In genomic region chr9:103782306-103782705, GRCm38 (mm10) we compare ENCODE assay signal across 27 mouse cellular contexts. TPM values are rescaled to one million over a fixed set of nuclear protein-coding genes. Genes with fewer than 3 reads are reported as not detected.
"Had no signal": no experiment of that assay in that cellular context is flagged by ENCODE, and none has a peak within 500 bp of the region (broad histone marks: within the 10 kb centered on the region; RNA-seq: fewer than 3 reads in every experiment).

No protein-coding gene starts in this region.

- DNase-seq: gastrocnemius, adult 2 months; gastrocnemius, postnatal 10 days; gastrocnemius, postnatal 25 days; heart, adult 2 months; heart, postnatal 10 days; heart, postnatal 4 days; kidney, adult 11 months; kidney, adult 2 months; kidney, adult 9 months; kidney, postnatal 14 days; kidney, postnatal 36 days; liver; liver, embryonic 13.5 days had no signal

- H3K4me1 ChIP-seq: heart, embryonic 12.5 days; hindbrain, embryonic 10.5 days; hindbrain, embryonic 13.5 days; hindbrain, embryonic 15.5 days; liver, embryonic 13.5 days; liver, embryonic 15.5 days had no signal

- H3K27ac ChIP-seq: gastrocnemius, adult 2 months; heart, adult 2 months; hindbrain, embryonic 10.5 days; hindbrain, embryonic 13.5 days; hindbrain, embryonic 15.5 days; kidney, embryonic 15.5 days; kidney, postnatal 0 days; layer of hippocampus, adult 2 months; limb, embryonic 10.5 days; limb, embryonic 12.5 days; liver, embryonic 13.5 days; liver, embryonic 15.5 days had no signal

- H3K27me3 ChIP-seq: heart, embryonic 12.5 days; hindbrain, embryonic 13.5 days; hindbrain, embryonic 15.5 days; kidney, embryonic 15.5 days; limb, embryonic 12.5 days; liver, embryonic 13.5 days; liver, embryonic 15.5 days had no signal

- ATAC-seq: inflammation-experienced regulatory T-cells, adult 6 months; intestine, embryonic 16.5 days had no signal

- H3K9me3 ChIP-seq: heart, embryonic 12.5 days; hindbrain, embryonic 10.5 days; hindbrain, embryonic 13.5 days; hindbrain, embryonic 15.5 days; kidney, embryonic 15.5 days; limb, embryonic 10.5 days; limb, embryonic 12.5 days; liver, embryonic 13.5 days; liver, embryonic 15.5 days had no signal

- H3K4me3 ChIP-seq: gastrocnemius, adult 2 months; heart, adult 2 months; heart, embryonic 12.5 days; hindbrain, embryonic 10.5 days; hindbrain, embryonic 13.5 days; hindbrain, embryonic 15.5 days; kidney, embryonic 15.5 days; layer of hippocampus, adult 2 months; left cerebral cortex, adult 2 months; limb, embryonic 10.5 days; limb, embryonic 12.5 days; liver, embryonic 13.5 days; liver, embryonic 15.5 days had no signal

- H3K9ac ChIP-seq: heart, embryonic 12.5 days; hindbrain, embryonic 13.5 days; hindbrain, embryonic 15.5 days; kidney, embryonic 15.5 days; limb, embryonic 12.5 days; liver, embryonic 13.5 days; liver, embryonic 15.5 days had no signal

- H3K36me3 ChIP-seq: heart, embryonic 12.5 days; hindbrain, embryonic 10.5 days; hindbrain, embryonic 13.5 days; hindbrain, embryonic 15.5 days; kidney, embryonic 15.5 days; limb, embryonic 10.5 days; limb, embryonic 12.5 days; liver, embryonic 13.5 days; liver, embryonic 15.5 days had no signal

- H3K4me2 ChIP-seq: heart, embryonic 12.5 days; hindbrain, embryonic 13.5 days; hindbrain, embryonic 15.5 days; kidney, embryonic 15.5 days; limb, embryonic 12.5 days; liver, embryonic 11.5 days; liver, embryonic 13.5 days; liver, embryonic 15.5 days had no signal

RNA-seq across cellular contexts. Expression of gene Tmem108, which starts 20.7 kb away (rescaled TPM):
- total RNA-seq: gastrocnemius, adult 2 months; gastrocnemius, postnatal 25 days had no signal
